7 mouse cellular contexts compared by ENCODE assay signal in genomic region chr19:53653624-53654467, GRCm38 (mm10). TPM values are rescaled to one million over a fixed set of nuclear protein-coding genes. Genes with fewer than 3 reads are reported as not detected.
A peak's percentile ranks its signal among the peaks of the same experiment; 100 is the strongest.
DNase-seq lines count a peak whose midpoint lies in the region; ATAC-seq and TF ChIP-seq lines count a peak whose summit lies in the region.

No protein-coding gene starts in this region.

- peaks cover 17% of the 10 kb centered on the region; the same call in 1 of the 2 replicates for H3K36me3 ChIP-seq in E14TG2a.4 (ENCODE audit: insufficient read depth, low read length)
- no peaks in the 10 kb centered on the region for H3K36me3 ChIP-seq in heart, embryonic 12.5 days
- H3K36me3 ChIP-seq in neural tube, embryonic 13.5 days: peaks cover 5% of the 10 kb centered on the region; the same call in 1 of the 2 replicates

- H3K4me1 ChIP-seq in E14TG2a.4 (replicated peaks; ENCODE audit: low read depth, low read length): peaks cover 47% of the 10 kb centered on the region
- peaks cover 55% of the 10 kb centered on the region for H3K4me1 ChIP-seq in heart, embryonic 12.5 days (replicated peaks)
- peaks cover 38% of the 10 kb centered on the region for H3K4me1 ChIP-seq in neural tube, embryonic 13.5 days (replicated peaks)

- 43% methylated on average over 20 of the region's 20 CpGs for WGBS in heart, embryonic 12.5 days
- 46% methylated on average over 20 of the region's 20 CpGs for WGBS in neural tube, embryonic 13.5 days

- H3K9ac ChIP-seq in heart, embryonic 12.5 days: no peak overlapping the region
- no peak overlapping the region for H3K9ac ChIP-seq in neural tube, embryonic 13.5 days

- no peak for TF ChIP-seq CTCF in E14TG2a.4 (conservative IDR thresholded peaks at IDR 0.05; ENCODE audit: low read length)

- H3K4me3 ChIP-seq in E14TG2a.4 (replicated peaks; ENCODE audit: low read length): peak overlapping the region; percentile 57
- peak overlapping the region; percentile 3; the same call in 1 of the 2 replicates for H3K4me3 ChIP-seq in heart, embryonic 12.5 days
- no peak overlapping the region for H3K4me3 ChIP-seq in neural tube, embryonic 13.5 days

- peak; percentile 38 for DNase-seq in 3T3-L1 (ENCODE audit: low read depth, low spot score)
- peak; percentile 88 to 93 for DNase-seq in kidney, postnatal 4 days
- DNase-seq in spleen, adult 12 weeks (ENCODE audit: low spot score): no peak

- H3K27me3 ChIP-seq in E14TG2a.4 (ENCODE audit: insufficient read depth, low read length): peaks cover 11% of the 10 kb centered on the region; the same call in 1 of the 2 replicates
- no peaks in the 10 kb centered on the region for H3K27me3 ChIP-seq in heart, embryonic 12.5 days (replicated peaks)
- H3K27me3 ChIP-seq in neural tube, embryonic 13.5 days: peaks cover 15% of the 10 kb centered on the region

- peak overlapping the region; percentile 74 for H3K27ac ChIP-seq in heart, embryonic 12.5 days (ENCODE audit: poor library complexity, severe bottlenecking)
- no peak overlapping the region; the same call in 1 of the 2 replicates for H3K27ac ChIP-seq in neural tube, embryonic 13.5 days (replicated peaks)

- H3K9me3 ChIP-seq in E14TG2a.4 (ENCODE audit: low read length): no peaks in the 10 kb centered on the region
- H3K9me3 ChIP-seq in heart, embryonic 12.5 days (replicated peaks): no peaks in the 10 kb centered on the region
- no peaks in the 10 kb centered on the region for H3K9me3 ChIP-seq in neural tube, embryonic 13.5 days

- peak; percentile 65 for ATAC-seq in heart, embryonic 12.5 days (ENCODE audit: insufficient number of reproducible peaks, low FRiP score)
- ATAC-seq in neural tube, embryonic 13.5 days (ENCODE audit: low read depth): peak; percentile 88
- ATAC-seq in cerebellum, adult (ENCODE audit: insufficient number of reproducible peaks, low FRiP score, low TSS enrichment): no peak

- H3K4me2 ChIP-seq in heart, embryonic 12.5 days: peak overlapping the region; percentile 43
- peak overlapping the region; percentile 27 for H3K4me2 ChIP-seq in neural tube, embryonic 13.5 days

RNA-seq across cellular contexts. Expression of gene Rbm20, which starts 23.3 kb away (rescaled TPM):
- 51.8 and 54.0 TPM in 2 replicates for polyA plus RNA-seq in heart, embryonic 12.5 days (2016; fragmentation: Nextera tagmentation; extraction: Ambion mirVana)
- 0.47 and 0.88 TPM in 2 replicates for polyA plus RNA-seq in neural tube, embryonic 13.5 days (2015; fragmentation: Nextera tagmentation; extraction: Ambion mirVana)

RNA-seq across cellular contexts. Expression of gene Smc3, which starts 53.6 kb away (rescaled TPM):
- polyA plus RNA-seq in heart, embryonic 12.5 days (2016; fragmentation: Nextera tagmentation; extraction: Ambion mirVana): 45.6 and 47.1 TPM in 2 replicates
- polyA plus RNA-seq in neural tube, embryonic 13.5 days (2015; fragmentation: Nextera tagmentation; extraction: Ambion mirVana): 60.4 and 69.3 TPM in 2 replicates

Comparison
In these comparisons a context has a peak if more than half of its experiments do, and no peak if none do; other contexts are left out.
1. RNA of gene Rbm20, which starts 23.3 kb away (polyA plus RNA-seq): 51.8 to 54.0 TPM in heart, embryonic 12.5 days; 0.47 to 0.88 TPM in neural tube, embryonic 13.5 days; every median in the first group is over 10 times any median in the second.